8 mouse cellular contexts compared by ENCODE assay signal in genomic region chr9:16214731-16215681, GRCm38 (mm10).
DNase-seq lines count a peak whose midpoint lies in the region; ATAC-seq and TF ChIP-seq lines count a peak whose summit lies in the region.

No protein-coding gene starts in this region.

- peak; percentile 52 for DNase-seq in intestine, embryonic 14.5 days (ENCODE audit: low spot score)
- DNase-seq in heart, adult 8-10 months (ENCODE audit: low spot score) = peak; percentile 77
- DNase-seq in kidney, adult 9 months = peak; percentile 56
- DNase-seq in liver, adult 2 months (ENCODE audit: extremely low read depth, low read depth, low spot score) = peak; percentile 66
- DNase-seq in splenic B cell, adult 2 months (ENCODE audit: low read depth, low spot score) = peak; percentile 5

- WGBS in intestine, embryonic 14.5 days = 50% methylated on average over 7 of the region's 7 CpGs
- 46% methylated on average over 7 of the region's 7 CpGs for WGBS in intestine, postnatal 0 days
- WGBS in embryonic facial prominence, embryonic 13.5 days = 58% methylated on average over 7 of the region's 7 CpGs
- 46% methylated on average over 7 of the region's 7 CpGs for WGBS in liver, adult 2 months
- 45% methylated on average over 7 of the region's 7 CpGs for WGBS in midbrain, embryonic 15.5 days

- H3K27ac ChIP-seq in intestine, embryonic 14.5 days (ENCODE audit: low read depth) = no peak overlapping the region
- H3K27ac ChIP-seq in intestine, postnatal 0 days (ENCODE audit: low read depth, low read length) = no peak overlapping the region
- H3K27ac ChIP-seq in embryonic facial prominence, embryonic 13.5 days = peak overlapping the region; percentile 22; the same call in 1 of the 2 replicates
- no peak overlapping the region for H3K27ac ChIP-seq in liver, adult 2 months (replicated peaks; ENCODE audit: insufficient read depth, low read depth, low read length)
- H3K27ac ChIP-seq in midbrain, embryonic 15.5 days = peak overlapping the region; percentile 12; the same call in 1 of the 2 replicates

- no peak overlapping the region for H3K4me2 ChIP-seq in intestine, embryonic 14.5 days (ENCODE audit: low read length)
- H3K4me2 ChIP-seq in intestine, postnatal 0 days (replicated peaks; ENCODE audit: low read depth) = no peak overlapping the region
- H3K4me2 ChIP-seq in embryonic facial prominence, embryonic 13.5 days = no peak overlapping the region
- H3K4me2 ChIP-seq in midbrain, embryonic 15.5 days = no peak overlapping the region

- peaks cover 14% of the 10 kb centered on the region; the same call in 1 of the 2 replicates for H3K4me1 ChIP-seq in intestine, embryonic 14.5 days (replicated peaks; ENCODE audit: control insufficient read depth, insufficient read depth, low read length)
- no peaks in the 10 kb centered on the region for H3K4me1 ChIP-seq in intestine, postnatal 0 days (replicated peaks; ENCODE audit: control insufficient read depth, insufficient read depth, low read length)
- H3K4me1 ChIP-seq in embryonic facial prominence, embryonic 13.5 days = peaks cover 8% of the 10 kb centered on the region
- peaks cover 7% of the 10 kb centered on the region for H3K4me1 ChIP-seq in liver, adult 2 months (ENCODE audit: control insufficient read depth, insufficient read depth, low read length)
- H3K4me1 ChIP-seq in midbrain, embryonic 15.5 days = peaks cover 24% of the 10 kb centered on the region

- ATAC-seq in intestine, embryonic 14.5 days (replicated peaks; ENCODE audit: low FRiP score, low TSS enrichment, low read depth) = no peak; the same call in 1 of the 2 replicates
- ATAC-seq in intestine, postnatal 0 days = no peak; the same call in 1 of the 2 replicates
- ATAC-seq in embryonic facial prominence, embryonic 13.5 days (ENCODE audit: insufficient number of reproducible peaks, insufficient read depth, low FRiP score, low TSS enrichment, low read depth) = no peak
- ATAC-seq in midbrain, embryonic 15.5 days (replicated peaks) = peak; percentile 85

- H3K9ac ChIP-seq in intestine, embryonic 14.5 days (ENCODE audit: low read length) = no peak overlapping the region
- H3K9ac ChIP-seq in intestine, postnatal 0 days (ENCODE audit: low read depth, low read length) = no peak overlapping the region
- H3K9ac ChIP-seq in embryonic facial prominence, embryonic 13.5 days = no peak overlapping the region
- H3K9ac ChIP-seq in liver, adult 2 months (ENCODE audit: low read depth, low read length) = no peak overlapping the region
- H3K9ac ChIP-seq in midbrain, embryonic 15.5 days = no peak overlapping the region

- H3K4me3 ChIP-seq in intestine, embryonic 14.5 days (ENCODE audit: low read depth, low read length) = no peak overlapping the region
- no peak overlapping the region for H3K4me3 ChIP-seq in intestine, postnatal 0 days (ENCODE audit: low read depth, low read length)
- no peak overlapping the region for H3K4me3 ChIP-seq in embryonic facial prominence, embryonic 13.5 days
- H3K4me3 ChIP-seq in liver, adult 2 months (ENCODE audit: insufficient read depth, low read depth, low read length) = no peak overlapping the region
- no peak overlapping the region for H3K4me3 ChIP-seq in midbrain, embryonic 15.5 days

- no peaks in the 10 kb centered on the region for H3K27me3 ChIP-seq in intestine, embryonic 14.5 days (replicated peaks; ENCODE audit: control insufficient read depth, insufficient read depth, low read length)
- H3K27me3 ChIP-seq in intestine, postnatal 0 days (replicated peaks; ENCODE audit: control insufficient read depth, insufficient read depth, low read length) = no peaks in the 10 kb centered on the region
- no peaks in the 10 kb centered on the region for H3K27me3 ChIP-seq in embryonic facial prominence, embryonic 13.5 days
- no peaks in the 10 kb centered on the region for H3K27me3 ChIP-seq in liver, adult 2 months (ENCODE audit: control insufficient read depth, insufficient read depth, low read length)
- H3K27me3 ChIP-seq in midbrain, embryonic 15.5 days (replicated peaks) = no peaks in the 10 kb centered on the region
- H3K27me3 ChIP-seq in splenic B cell, adult 2 months (ENCODE audit: control insufficient read depth, insufficient read depth, low read length, poor library complexity, severe bottlenecking) = no peaks in the 10 kb centered on the region

- H3K9me3 ChIP-seq in intestine, embryonic 14.5 days (ENCODE audit: control insufficient read depth, low read length) = no peaks in the 10 kb centered on the region
- H3K9me3 ChIP-seq in intestine, postnatal 0 days (ENCODE audit: control insufficient read depth) = no peaks in the 10 kb centered on the region
- no peaks in the 10 kb centered on the region for H3K9me3 ChIP-seq in embryonic facial prominence, embryonic 13.5 days
- H3K9me3 ChIP-seq in midbrain, embryonic 15.5 days = no peaks in the 10 kb centered on the region

- H3K79me2 ChIP-seq in liver, adult 2 months (ENCODE audit: control insufficient read depth, insufficient read depth, low read length) = no peaks in the 10 kb centered on the region

- no peak for TF ChIP-seq POLR2A in liver, adult 2 months (IDR thresholded peaks at IDR 0.05; ENCODE audit: extremely low read depth, insufficient read depth, low read length)

- TF ChIP-seq CTCF in intestine, postnatal 0 days (IDR thresholded peaks at IDR 0.05; ENCODE audit: low read depth) = no peak
- no peak for TF ChIP-seq CTCF in liver, adult 2 months (IDR thresholded peaks at IDR 0.05; ENCODE audit: low read depth, low read length)

- no peaks in the 10 kb centered on the region for H3K36me3 ChIP-seq in intestine, embryonic 14.5 days (ENCODE audit: control insufficient read depth, insufficient read depth, low read length)
- no peaks in the 10 kb centered on the region for H3K36me3 ChIP-seq in intestine, postnatal 0 days (ENCODE audit: control insufficient read depth, insufficient read depth)
- H3K36me3 ChIP-seq in embryonic facial prominence, embryonic 13.5 days = no peaks in the 10 kb centered on the region
- no peaks in the 10 kb centered on the region for H3K36me3 ChIP-seq in liver, adult 2 months (ENCODE audit: control insufficient read depth, insufficient read depth, low read length)
- no peaks in the 10 kb centered on the region for H3K36me3 ChIP-seq in midbrain, embryonic 15.5 days (replicated peaks)
- no peaks in the 10 kb centered on the region for H3K36me3 ChIP-seq in splenic B cell, adult 2 months (ENCODE audit: control insufficient read depth, insufficient read depth, low read length, poor library complexity, severe bottlenecking)

Comparison
In these comparisons a context has a peak if more than half of its experiments do, and no peak if none do; other contexts are left out.
1. DNase-seq: peak in every context shown above with its lines; median percentile 77 in heart, adult 8-10 months; 66 in liver, adult 2 months; 56 in kidney, adult 9 months; 52 in intestine, embryonic 14.5 days; 5 in splenic B cell, adult 2 months.
2. H3K27ac ChIP-seq: peak in embryonic facial prominence, embryonic 13.5 days (single experiment) and midbrain, embryonic 15.5 days (single experiment); none in intestine, embryonic 14.5 days (single experiment), intestine, postnatal 0 days (single experiment) and liver, adult 2 months (single experiment).